Mouse (Mus musculus): ENCODE results near the gene Pdp2. TPM values are rescaled to one million over a fixed set of nuclear protein-coding genes. Genes with fewer than 3 reads are reported as not detected.
"Not testable (repeated sequence)": the region's sequence is repeated elsewhere in the genome, so short reads cannot be mapped to it uniquely, and the experiment has no call there.

The Pdp2 gene
- total RNA-seq, 2 experiments from 2014 or later = 4.0 to 4.6 TPM

DNA sequence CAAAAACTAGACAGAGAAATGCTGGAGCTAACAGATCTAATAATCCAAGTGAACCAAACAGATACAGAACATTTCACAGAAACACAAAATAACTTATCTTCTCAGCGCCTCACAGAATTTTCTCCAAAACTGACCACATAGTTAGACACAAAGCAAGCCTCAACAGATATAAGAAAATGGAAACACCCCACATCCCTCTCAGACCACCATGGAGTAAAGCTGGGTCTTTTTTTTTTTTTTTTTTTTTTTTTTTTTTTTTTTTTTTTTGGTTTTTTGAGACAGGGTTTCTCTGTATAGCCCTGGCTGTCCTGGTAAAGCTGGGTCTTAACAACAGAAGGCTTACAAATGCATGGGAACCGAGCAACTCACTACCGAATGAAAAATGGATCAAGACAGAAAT lies 14.4 kb upstream of the Pdp2 start:
- Histone ChIP-seq H3K27ac (no peak overlapping the region), H3K4me3 (no peak overlapping the region)
- no peak for DNase-seq
- no peak for TF ChIP-seq CTCF (IDR thresholded peaks at IDR 0.05)
- intact Hi-C loops (cut with DNase I) = no loop called here

DNA sequence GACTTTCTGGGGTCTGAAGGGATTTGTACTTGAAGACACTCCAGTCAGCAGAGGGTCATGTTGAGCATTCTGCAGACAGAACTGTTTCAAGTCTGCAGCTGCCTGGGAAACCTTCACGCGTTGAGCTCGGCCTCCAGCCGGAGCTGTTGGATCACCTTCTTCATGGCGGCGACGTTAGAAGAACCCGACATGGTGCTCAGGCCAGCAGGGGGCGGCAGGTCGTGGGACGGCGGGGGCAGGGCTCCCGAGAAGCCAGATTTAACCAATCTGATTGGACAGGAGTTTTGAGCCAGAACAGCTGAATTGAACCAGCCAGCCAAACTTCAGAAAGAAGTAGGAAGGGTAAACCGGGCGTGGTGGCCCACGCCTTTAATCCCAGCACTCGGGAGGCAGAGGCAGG lies 13.6 kb upstream of the Pdp2 start:
- H3K4me3 ChIP-seq; H3K27ac ChIP-seq; DNase-seq; intact Hi-C loops (cut with DNase I): not testable (repeated sequence)

DNA sequence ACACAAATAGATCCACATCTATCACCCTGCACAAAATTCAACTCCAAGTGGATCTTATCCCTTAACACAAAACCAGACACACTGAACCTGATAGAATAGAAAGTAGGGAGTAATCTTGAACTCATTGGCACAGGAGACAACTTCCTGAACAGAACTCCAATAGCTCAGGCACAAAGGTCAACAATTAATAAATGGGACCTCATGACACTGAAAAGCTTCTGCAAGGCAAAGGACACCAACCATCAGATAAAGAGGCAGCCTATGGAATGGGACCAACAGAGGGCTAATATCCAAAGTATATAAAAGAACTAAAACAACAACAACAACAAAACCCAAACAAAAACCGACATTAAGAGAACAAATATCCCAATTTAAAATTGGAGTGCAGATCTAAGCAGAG lies 6.7 kb upstream of the Pdp2 start:
- Histone ChIP-seq H3K4me3 (no peak overlapping the region), H3K27ac (no peak overlapping the region)
- intact Hi-C loops (cut with DNase I) = no loop called here
- TF ChIP-seq CTCF (IDR thresholded peaks at IDR 0.05) = no peak
- no peak for DNase-seq

DNA sequence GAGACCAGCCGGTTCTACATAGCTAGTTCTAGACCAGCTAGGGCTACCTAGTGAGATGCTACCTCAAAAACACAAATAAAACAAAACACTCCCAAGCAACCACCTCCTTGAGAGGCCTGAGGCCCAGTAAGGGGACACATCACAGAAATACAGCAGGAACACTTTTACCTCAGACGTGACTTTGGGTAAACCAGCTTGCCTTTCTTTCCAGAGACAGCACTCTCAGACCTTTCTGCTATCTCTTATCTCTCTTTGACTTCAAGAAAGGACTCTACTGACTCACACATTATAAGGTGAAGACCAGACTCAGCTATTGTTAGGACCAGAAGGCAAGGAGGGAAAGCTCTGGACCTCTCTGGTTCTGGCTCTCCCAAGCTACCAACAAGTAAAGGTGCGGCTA lies 967 bp upstream of the Pdp2 start:
- Histone ChIP-seq H3K27ac (peak overlapping the region; percentile 93), H3K4me3 (no peak overlapping the region)
- no peak for TF ChIP-seq CTCF (IDR thresholded peaks at IDR 0.05)
- intact Hi-C loops (cut with DNase I) = no loop called here
- DNase-seq = no peak

DNA sequence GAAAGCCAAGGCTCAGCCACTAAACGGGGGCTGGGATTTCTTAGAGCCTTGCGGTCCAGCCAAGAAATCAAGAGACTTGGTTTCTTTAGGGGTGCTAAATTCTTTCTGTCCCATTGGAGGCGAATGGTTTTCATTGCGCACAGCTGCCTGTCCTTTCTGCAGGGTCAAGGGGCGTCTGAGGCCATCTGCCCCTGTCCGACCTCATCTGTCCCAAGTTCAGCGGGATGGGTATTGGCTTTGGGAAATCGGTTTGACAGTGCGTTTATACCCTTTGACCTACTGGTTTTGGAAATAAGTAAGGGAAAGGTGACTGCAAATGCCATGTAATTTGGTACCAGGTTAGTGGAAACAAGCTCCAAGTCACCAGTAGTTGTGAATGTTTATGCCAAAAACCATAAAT lies 605 bp downstream of the Pdp2 start:
- H3K4me3 ChIP-seq = peak overlapping the region; percentile 93
- no peak for TF ChIP-seq CTCF (IDR thresholded peaks at IDR 0.05)
- DNase-seq = no peak
- peak overlapping the region; percentile 93 for H3K27ac ChIP-seq
- intact Hi-C loops (cut with DNase I) = no loop called here

DNA sequence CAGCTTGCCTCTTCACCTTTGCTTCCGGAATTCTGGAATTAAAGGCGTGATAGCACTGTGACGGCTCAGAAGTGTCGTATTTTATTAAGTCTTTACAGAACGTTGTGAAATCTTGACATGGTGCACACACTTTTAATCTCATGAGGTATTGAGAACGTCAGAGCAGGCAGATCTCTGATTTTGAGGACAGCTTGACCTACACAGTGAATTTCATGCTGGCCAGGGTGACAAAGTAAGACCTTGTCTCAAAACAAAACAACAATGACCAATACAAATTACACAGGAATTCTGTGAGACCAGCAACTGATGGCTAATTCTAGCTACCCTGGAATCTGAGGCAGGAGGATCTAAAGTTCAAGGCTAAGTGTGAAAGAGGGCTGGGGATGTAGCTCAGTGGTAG lies 1.3 kb downstream of the Pdp2 start:
- no peak for TF ChIP-seq CTCF (IDR thresholded peaks at IDR 0.05)
- Histone ChIP-seq H3K27ac (no peak overlapping the region), H3K4me3 (no peak overlapping the region; the same call in 1 of the 2 replicates)
- intact Hi-C loops (cut with DNase I) = no loop called here
- no peak for DNase-seq

DNA sequence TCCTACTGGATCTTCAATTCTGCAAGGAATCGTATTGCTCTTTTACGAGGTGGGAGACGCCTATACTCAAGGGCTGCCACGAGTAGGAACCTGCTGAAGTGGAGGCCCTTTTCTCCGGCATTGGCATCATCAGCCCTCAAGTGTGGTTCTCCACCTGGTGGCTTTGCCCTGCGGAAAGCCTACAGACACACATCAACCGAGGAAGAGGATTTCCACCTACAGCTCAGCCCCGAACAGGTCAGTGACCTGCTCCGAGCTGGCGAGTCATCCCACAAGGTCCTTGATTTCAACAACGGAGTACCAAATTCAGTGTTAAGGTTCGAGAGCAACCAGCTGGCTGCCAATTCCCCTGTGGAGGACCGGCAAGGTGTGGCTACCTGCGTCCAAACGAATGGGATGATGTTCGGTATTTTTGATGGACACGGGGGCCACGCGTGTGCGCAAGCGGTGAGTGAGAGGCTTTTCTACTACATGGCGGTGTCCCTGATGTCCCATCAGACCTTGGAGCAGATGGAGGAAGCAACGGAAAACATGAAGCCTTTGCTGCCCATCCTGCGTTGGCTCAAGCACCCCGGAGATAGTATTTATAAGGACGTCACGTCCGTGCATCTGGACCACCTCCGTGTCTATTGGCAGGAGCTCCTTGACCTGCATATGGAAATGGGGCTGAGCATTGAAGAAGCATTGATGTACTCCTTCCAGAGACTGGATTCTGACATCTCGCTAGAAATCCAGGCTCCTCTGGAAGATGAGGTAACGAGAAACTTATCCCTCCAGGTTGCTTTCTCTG lies 2.5 kb downstream of the Pdp2 start:
- no peak for DNase-seq
- Histone ChIP-seq H3K27ac (no peak overlapping the region), H3K4me3 (no peak overlapping the region)
- intact Hi-C loops (cut with DNase I) = no loop called here
- no peak for TF ChIP-seq CTCF (IDR thresholded peaks at IDR 0.05)

DNA sequence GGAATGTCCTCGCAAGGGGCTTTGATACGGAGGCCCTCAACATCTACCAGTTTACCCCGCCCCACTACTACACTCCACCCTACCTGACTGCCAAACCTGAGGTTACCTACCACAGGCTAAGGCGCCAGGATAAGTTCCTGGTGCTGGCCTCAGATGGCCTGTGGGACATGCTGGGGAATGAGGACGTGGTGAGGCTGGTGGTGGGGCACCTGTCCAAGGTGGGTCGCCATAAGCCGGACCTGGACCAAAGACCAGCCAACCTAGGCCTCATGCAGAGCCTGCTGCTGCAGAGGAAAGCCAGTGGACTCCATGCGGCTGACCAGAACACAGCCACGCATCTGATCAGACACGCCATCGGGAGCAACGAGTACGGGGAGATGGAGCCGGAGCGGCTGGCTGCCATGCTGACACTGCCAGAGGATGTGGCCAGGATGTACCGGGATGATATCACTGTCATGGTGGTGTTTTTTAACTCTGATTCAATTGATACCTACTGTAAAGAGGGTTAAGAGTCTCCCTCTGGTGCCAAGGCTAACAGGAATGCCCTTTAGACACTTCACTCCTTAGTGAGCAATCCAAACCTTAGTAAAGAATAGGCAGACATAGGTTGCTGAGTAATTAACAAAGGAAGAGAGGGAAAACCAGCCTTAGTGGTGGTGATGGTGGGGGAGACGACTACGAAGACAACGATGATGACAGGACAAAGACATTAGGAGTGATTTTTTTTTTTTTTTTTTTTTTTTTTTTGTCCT lies 3.5 kb downstream of the Pdp2 start:
- no peak for TF ChIP-seq CTCF (IDR thresholded peaks at IDR 0.05)
- intact Hi-C loops (cut with DNase I) = no loop called here
- DNase-seq = no peak
- Histone ChIP-seq H3K4me3 (no peak overlapping the region), H3K27ac (no peak overlapping the region)

DNA sequence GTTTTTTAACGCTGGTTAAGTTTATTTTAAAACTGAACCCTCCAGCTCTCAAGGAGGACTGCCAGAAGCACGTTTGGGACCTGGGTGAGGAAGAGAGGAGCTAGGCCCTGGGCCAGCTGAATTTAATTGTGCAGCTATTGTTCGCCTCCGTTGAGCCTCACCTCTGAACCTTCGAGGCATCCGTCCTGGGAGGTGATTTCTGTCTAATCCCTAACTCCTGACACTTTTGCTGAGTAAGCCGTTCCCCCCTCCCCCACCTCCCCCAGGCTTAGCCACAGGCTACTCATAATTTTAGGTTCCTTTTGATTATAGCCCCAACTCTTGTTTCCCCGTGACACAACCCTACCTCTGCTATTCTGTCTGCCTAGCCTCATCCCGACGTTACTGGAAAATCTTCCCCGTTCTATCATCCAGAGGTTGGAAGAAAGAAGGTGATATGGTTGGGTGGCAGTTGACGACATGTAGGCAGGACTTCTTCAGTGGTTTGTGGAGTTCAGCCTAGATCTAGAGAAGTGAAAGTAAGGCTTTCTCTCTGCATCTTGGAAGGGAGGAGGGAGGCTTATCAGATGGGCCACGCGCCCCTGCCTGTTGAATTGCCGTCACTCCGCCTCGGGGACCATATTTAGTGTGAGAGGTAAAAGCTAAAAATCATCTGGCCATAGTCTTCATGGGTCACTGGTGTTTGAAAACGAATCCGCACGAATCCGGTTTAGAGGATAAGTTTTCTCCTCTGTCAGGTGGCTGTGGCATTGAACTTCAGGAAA lies 4.7 kb downstream of the Pdp2 start:
- Histone ChIP-seq H3K27ac (no peak overlapping the region), H3K4me3 (no peak overlapping the region)
- no peak for DNase-seq
- intact Hi-C loops (cut with DNase I) = no loop called here
- TF ChIP-seq CTCF (IDR thresholded peaks at IDR 0.05) = no peak

DNA sequence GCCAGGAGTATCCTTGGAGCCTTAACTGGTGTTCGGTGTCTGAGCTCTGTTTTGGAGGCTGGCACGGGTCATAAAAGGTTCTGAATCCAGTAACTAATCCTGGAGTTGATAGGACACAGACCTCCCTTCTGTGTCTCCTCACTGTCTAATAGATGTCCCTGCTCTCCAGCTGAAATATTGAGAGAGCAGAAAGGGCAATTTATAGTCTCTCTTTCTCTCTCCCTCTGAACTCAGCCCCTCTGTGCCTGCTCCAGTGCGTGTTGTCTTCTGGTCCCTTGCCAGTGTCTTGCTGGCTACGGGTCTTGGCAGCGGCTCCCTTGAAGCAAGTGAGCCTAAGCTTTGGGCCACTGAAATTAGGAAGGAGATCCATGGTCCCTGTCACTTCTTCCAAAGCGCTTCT lies 6.4 kb downstream of the Pdp2 start:
- intact Hi-C loops (cut with DNase I) = no loop called here
- H3K27ac ChIP-seq = peak overlapping the region; percentile 35; the same call in 1 of the 2 replicates
- no peak for TF ChIP-seq CTCF (IDR thresholded peaks at IDR 0.05)
- H3K4me3 ChIP-seq = peak overlapping the region; percentile 30; the same call in 1 of the 2 replicates
- DNase-seq = peak; percentile 65

DNA sequence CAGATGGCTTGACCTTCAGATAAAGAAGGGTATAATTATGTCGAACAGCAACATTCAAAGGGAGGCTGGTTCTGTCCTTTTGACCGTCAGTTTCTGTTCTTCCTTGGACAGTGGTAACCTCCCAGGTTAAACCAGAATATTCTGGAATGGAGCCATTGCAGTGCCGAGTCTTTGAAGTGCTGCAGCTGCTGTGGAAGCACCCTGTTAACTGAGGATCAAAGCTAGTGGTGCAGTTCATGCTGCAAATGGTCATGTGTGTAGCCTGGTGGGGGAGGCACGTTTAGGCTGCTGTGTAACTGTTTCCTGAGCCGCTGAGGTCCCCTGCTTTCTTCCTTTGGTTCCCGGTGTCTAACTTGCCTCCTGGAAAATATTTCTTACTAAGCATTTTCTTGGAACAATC lies 7.2 kb downstream of the Pdp2 start:
- H3K4me3 ChIP-seq = no peak overlapping the region
- no peak overlapping the region for H3K27ac ChIP-seq
- TF ChIP-seq CTCF (IDR thresholded peaks at IDR 0.05) = no peak
- intact Hi-C loops (cut with DNase I) = no loop called here
- no peak for DNase-seq

DNA sequence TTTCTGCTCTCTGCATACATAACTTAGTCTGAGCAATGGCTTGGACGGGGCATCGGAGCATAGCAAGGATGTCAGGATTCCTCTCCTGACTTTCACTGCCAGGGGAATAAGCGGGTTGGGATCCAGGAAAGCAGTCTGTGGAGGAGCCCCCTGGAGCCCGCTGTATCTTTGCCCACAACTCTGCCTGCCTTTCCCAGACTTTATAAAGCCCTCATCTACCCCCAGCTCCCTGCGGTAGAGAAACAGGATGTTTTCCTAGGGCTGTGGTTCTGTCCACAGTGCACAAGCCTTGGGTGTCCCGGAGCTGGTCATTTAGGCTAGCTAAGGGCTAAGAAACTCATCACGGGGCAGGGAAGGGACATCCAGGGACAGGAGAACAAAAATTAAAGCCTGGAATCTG lies 10.1 kb downstream of the Pdp2 start:
- no peak for TF ChIP-seq CTCF (IDR thresholded peaks at IDR 0.05)
- H3K27ac ChIP-seq = no peak overlapping the region
- DNase-seq = no peak
- intact Hi-C loops (cut with DNase I) = no loop called here
- no peak overlapping the region for H3K4me3 ChIP-seq

DNA sequence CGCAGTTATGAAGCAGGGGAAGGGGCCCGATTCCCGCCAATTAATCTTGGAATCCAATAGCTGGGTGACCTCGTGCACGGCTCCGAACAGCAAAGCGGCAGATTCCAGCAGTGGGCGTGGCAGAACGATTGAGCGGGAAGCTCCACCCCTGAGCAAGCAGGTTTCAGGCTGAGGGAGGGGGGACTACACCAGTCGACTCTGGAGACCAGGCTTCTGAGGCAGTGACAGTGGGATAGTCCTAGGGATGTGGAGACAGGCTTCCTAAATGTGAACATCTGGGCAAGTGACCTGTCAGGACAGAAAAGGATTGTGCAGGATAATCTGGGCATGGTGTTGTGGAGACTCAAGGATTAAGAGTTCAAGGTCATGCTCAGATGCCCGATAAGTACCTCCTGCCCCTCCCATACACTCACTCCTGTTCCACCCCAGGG lies 10.7 kb downstream of the Pdp2 start:
- Histone ChIP-seq H3K4me3 (peak overlapping the region; percentile 49; the same call in 1 of the 2 replicates), H3K27ac (peak overlapping the region; percentile 0; the same call in 1 of the 2 replicates)
- no peak for TF ChIP-seq CTCF (IDR thresholded peaks at IDR 0.05)
- DNase-seq = no peak
- intact Hi-C loops (cut with DNase I) = loop anchor here (1.0 to 2.0 kb wide), 2 partner anchors 42 to 53 kb away; no protein-coding TSS in a partner anchor
